Mouse (Mus musculus): ENCODE results near the gene Phyh. TPM values are rescaled to one million over a fixed set of nuclear protein-coding genes. Genes with fewer than 3 reads are reported as not detected.

Gene Phyh
- polyA plus RNA-seq, 2 experiments from 2014 or later = 90.7 to 95.2 TPM

Other genes with a start within 250 kb of the Phyh start
- gene Bend7, start 201.2 kb upstream of the Phyh start, polyA plus RNA-seq (2017; shearing (Covaris generic)) = not detected
- gene Sephs1, start 37.5 kb upstream of the Phyh start, polyA plus RNA-seq (2017; shearing (Covaris generic)) = 10 to 100 TPM; 20.0 to 28.5 TPM
- not detected for gene Ucma, start 57.1 kb downstream of the Phyh start, polyA plus RNA-seq (2017; shearing (Covaris generic))
- 1 to 10 TPM; 1.8 to 7.9 TPM for gene Mcm10, start 93.8 kb downstream of the Phyh start, polyA plus RNA-seq (2017; shearing (Covaris generic))
- gene Optn, start 145.0 kb downstream of the Phyh start, polyA plus RNA-seq (2017; shearing (Covaris generic)) = 1 to 10 TPM; 1.0 to 1.5 TPM
- gene Ccdc3, start 218.8 kb downstream of the Phyh start, polyA plus RNA-seq (2017; shearing (Covaris generic)) = not detected